Comparison of ENCODE assay signal across 9 mouse cellular contexts in genomic region chr12:40243821-40244221, GRCm38 (mm10). TPM values are rescaled to one million over a fixed set of nuclear protein-coding genes. Genes with fewer than 3 reads are reported as not detected.
DNase-seq lines count a peak whose midpoint lies in the region; ATAC-seq and TF ChIP-seq lines count a peak whose summit lies in the region.
"Had no signal": no experiment of that assay in that cellular context is flagged by ENCODE, and none has a peak within 500 bp of the region (broad histone marks: within the 10 kb centered on the region; RNA-seq: fewer than 3 reads in every experiment).

No protein-coding gene starts in this region.

- no peak for TF ChIP-seq CTCF in brain, embryonic 14.5 days (IDR thresholded peaks at IDR 0.05; ENCODE audit: borderline replicate concordance, extremely low read depth, insufficient read depth, insufficient read length)

- H3K36me3 ChIP-seq in neural tube, embryonic 12.5 days, result no peaks in the 10 kb centered on the region
- H3K36me3 ChIP-seq in intestine, embryonic 15.5 days, result no peaks in the 10 kb centered on the region
- no peaks in the 10 kb centered on the region for H3K36me3 ChIP-seq in midbrain, embryonic 14.5 days (ENCODE audit: control insufficient read depth, insufficient read depth, low read length)
- H3K36me3 ChIP-seq: liver, embryonic 15.5 days had no signal

- no peak for DNase-seq in neural tube, embryonic 10.5 days (ENCODE audit: extremely low spot score, low spot score)
- peak; percentile 81 for DNase-seq in brain, embryonic 14.5 days (ENCODE audit: low read depth)
- DNase-seq in heart, adult 18-20 months, result peak; percentile 71 to 84
- peak; percentile 64 for DNase-seq in midbrain, embryonic 14.5 days
- no peak for DNase-seq in thymus, postnatal 25 days
- no peak for DNase-seq in spleen, postnatal 10 days (ENCODE audit: low spot score in 2 of 2)

- WGBS in neural tube, embryonic 12.5 days, result 51% methylated on average over 11 of the region's 11 CpGs
- WGBS in intestine, embryonic 15.5 days, result 32% methylated on average over 11 of the region's 11 CpGs
- 35% methylated on average over 11 of the region's 11 CpGs for WGBS in midbrain, embryonic 14.5 days

- H3K27ac ChIP-seq in neural tube, embryonic 12.5 days, result no peak overlapping the region
- no peak overlapping the region for H3K27ac ChIP-seq in intestine, embryonic 15.5 days
- no peak overlapping the region for H3K27ac ChIP-seq in midbrain, embryonic 14.5 days (replicated peaks; ENCODE audit: low read depth, low read length)
- H3K27ac ChIP-seq: liver, embryonic 15.5 days had no signal

- ATAC-seq in neural tube, embryonic 12.5 days (ENCODE audit: low FRiP score, low read depth), result peak; percentile 59; the same call in 1 of the 2 replicates
- ATAC-seq in intestine, embryonic 15.5 days, result peak; percentile 61
- ATAC-seq in midbrain, embryonic 14.5 days (ENCODE audit: low FRiP score, low TSS enrichment), result no peak

- H3K4me2 ChIP-seq in neural tube, embryonic 12.5 days (replicated peaks), result no peak overlapping the region
- H3K4me2 ChIP-seq in intestine, embryonic 15.5 days (replicated peaks), result peak overlapping the region; percentile 12; the same call in 1 of the 2 replicates
- no peak overlapping the region for H3K4me2 ChIP-seq in midbrain, embryonic 14.5 days (ENCODE audit: low read length)
- H3K4me2 ChIP-seq: liver, embryonic 15.5 days had no signal

- peaks cover 8% of the 10 kb centered on the region; the same call in 1 of the 2 replicates for H3K4me1 ChIP-seq in neural tube, embryonic 12.5 days
- H3K4me1 ChIP-seq in intestine, embryonic 15.5 days (replicated peaks), result peaks cover 12% of the 10 kb centered on the region
- no peaks in the 10 kb centered on the region for H3K4me1 ChIP-seq in midbrain, embryonic 14.5 days (ENCODE audit: control insufficient read depth, insufficient read depth, low read length)

- no peaks in the 10 kb centered on the region for H3K9me3 ChIP-seq in neural tube, embryonic 12.5 days
- H3K9me3 ChIP-seq in intestine, embryonic 15.5 days, result no peaks in the 10 kb centered on the region
- H3K9me3 ChIP-seq in midbrain, embryonic 14.5 days (ENCODE audit: control insufficient read depth, low read length), result no peaks in the 10 kb centered on the region
- H3K9me3 ChIP-seq: liver, embryonic 15.5 days had no signal

- H3K9ac ChIP-seq in neural tube, embryonic 12.5 days, result no peak overlapping the region
- H3K9ac ChIP-seq in intestine, embryonic 15.5 days, result no peak overlapping the region
- H3K9ac ChIP-seq in midbrain, embryonic 14.5 days (replicated peaks; ENCODE audit: low read length), result no peak overlapping the region
- H3K9ac ChIP-seq: liver, embryonic 15.5 days had no signal

- no peaks in the 10 kb centered on the region for H3K27me3 ChIP-seq in neural tube, embryonic 12.5 days (replicated peaks)
- no peaks in the 10 kb centered on the region for H3K27me3 ChIP-seq in intestine, embryonic 15.5 days (replicated peaks)
- no peaks in the 10 kb centered on the region for H3K27me3 ChIP-seq in midbrain, embryonic 14.5 days (ENCODE audit: control insufficient read depth, insufficient read depth, low read length)
- H3K27me3 ChIP-seq: liver, embryonic 15.5 days had no signal

- H3K4me3 ChIP-seq in neural tube, embryonic 12.5 days, result no peak overlapping the region
- no peak overlapping the region for H3K4me3 ChIP-seq in intestine, embryonic 15.5 days (replicated peaks)
- H3K4me3 ChIP-seq in midbrain, embryonic 14.5 days (replicated peaks; ENCODE audit: low read depth, low read length), result no peak overlapping the region
- H3K4me3 ChIP-seq: liver, embryonic 15.5 days had no signal

- no peak for TF ChIP-seq POLR2A in brain, embryonic 14.5 days (IDR thresholded peaks at IDR 0.05; ENCODE audit: borderline replicate concordance, extremely low read depth, insufficient read depth, insufficient read length, poor library complexity, severe bottlenecking)

RNA-seq across cellular contexts. Expression of gene Ifrd1, which starts 4.5 kb away (rescaled TPM):
- polyA plus RNA-seq in neural tube, embryonic 12.5 days (2016; fragmentation: Nextera tagmentation; extraction: Ambion mirVana), result 159 and 186 TPM in 2 replicates
- 59.0 and 59.6 TPM in 2 replicates for polyA plus RNA-seq in brain, embryonic 14.5 days (2012; rRNA removed)
- 100 to 1,000 TPM in 1 of 2 experiments, 10 to 100 TPM in 1; 98.6 to 105 TPM for total RNA-seq in heart, adult 18-20 months (2021)
- 93.6 and 101 TPM in 2 replicates for polyA plus RNA-seq in intestine, embryonic 15.5 days (2015; fragmentation: Nextera tagmentation; extraction: Ambion mirVana)
- 186 and 201 TPM in 2 replicates for polyA plus RNA-seq in midbrain, embryonic 14.5 days (2014; fragmentation: Nextera tagmentation; extraction: Ambion mirVana)

RNA-seq across cellular contexts. Expression of gene Lsmem1, which starts 44.5 kb away (rescaled TPM):
- 0.09 and 0.15 TPM in 2 replicates for polyA plus RNA-seq in neural tube, embryonic 12.5 days (2016; fragmentation: Nextera tagmentation; extraction: Ambion mirVana)
- 0.25 and 0.26 TPM in 2 replicates for polyA plus RNA-seq in brain, embryonic 14.5 days (2012; rRNA removed)
- 10 to 100 TPM; 50.9 to 60.2 TPM for total RNA-seq in heart, adult 18-20 months (2021)
- polyA plus RNA-seq in intestine, embryonic 15.5 days (2015; fragmentation: Nextera tagmentation; extraction: Ambion mirVana), result not detected in 2 replicates
- not detected in 2 replicates for polyA plus RNA-seq in midbrain, embryonic 14.5 days (2014; fragmentation: Nextera tagmentation; extraction: Ambion mirVana)

Comparison
In these comparisons a context has a peak if more than half of its experiments do, and no peak if none do; other contexts are left out.
1. DNase-seq: peak in brain, embryonic 14.5 days (single experiment), heart, adult 18-20 months (2 of 2) and midbrain, embryonic 14.5 days (single experiment); none in neural tube, embryonic 10.5 days (single experiment), thymus, postnatal 25 days (single experiment) and spleen, postnatal 10 days (0 of 2).